8 mouse cellular contexts compared by ENCODE assay signal in the genomic region with DNA sequence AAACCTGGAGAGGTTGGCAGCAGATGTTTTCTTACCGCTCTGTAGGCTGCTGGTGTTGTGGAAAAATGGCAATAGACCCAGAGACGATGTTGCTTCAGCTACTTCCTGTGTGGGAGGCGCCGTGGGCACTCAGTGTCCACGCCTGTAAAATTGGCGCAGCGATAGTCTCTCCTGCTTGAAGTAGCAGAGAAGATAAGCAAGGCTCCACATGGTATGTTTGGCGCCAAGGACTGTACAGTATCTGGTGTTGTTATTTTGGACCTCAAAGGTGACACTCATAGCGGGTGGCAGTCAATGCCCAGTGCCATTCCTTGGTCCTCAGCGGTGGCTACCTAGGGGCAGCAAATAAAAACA. TPM values are rescaled to one million over a fixed set of nuclear protein-coding genes. Genes with fewer than 3 reads are reported as not detected.
DNase-seq lines count a peak whose midpoint lies in the region; ATAC-seq and TF ChIP-seq lines count a peak whose summit lies in the region.

No protein-coding gene starts in this region.

- H3K36me3 ChIP-seq in heart, embryonic 13.5 days: no peaks in the 10 kb centered on the region
- H3K36me3 ChIP-seq in limb, embryonic 14.5 days (ENCODE audit: control insufficient read depth, insufficient read depth, low read length): no peaks in the 10 kb centered on the region
- H3K36me3 ChIP-seq in neural tube, embryonic 12.5 days: no peaks in the 10 kb centered on the region

- H3K4me2 ChIP-seq in heart, embryonic 13.5 days: peak overlapping the region; percentile 62
- H3K4me2 ChIP-seq in limb, embryonic 14.5 days (replicated peaks; ENCODE audit: low read depth, low read length, severe bottlenecking): peak overlapping the region; percentile 31
- H3K4me2 ChIP-seq in neural tube, embryonic 12.5 days (replicated peaks): peak overlapping the region; percentile 43

- H3K9ac ChIP-seq in heart, embryonic 13.5 days: peak overlapping the region; percentile 47
- no peak overlapping the region for H3K9ac ChIP-seq in limb, embryonic 14.5 days (ENCODE audit: low read depth, low read length, severe bottlenecking)
- no peak overlapping the region for H3K9ac ChIP-seq in neural tube, embryonic 12.5 days

- H3K27me3 ChIP-seq in heart, embryonic 13.5 days (replicated peaks): peaks cover 40% of the 10 kb centered on the region
- peaks cover 25% of the 10 kb centered on the region for H3K27me3 ChIP-seq in limb, embryonic 14.5 days (ENCODE audit: control insufficient read depth, insufficient read depth, low read length)
- peaks cover 8% of the 10 kb centered on the region; the same call in 1 of the 2 replicates for H3K27me3 ChIP-seq in neural tube, embryonic 12.5 days (replicated peaks)

- peak overlapping the region; percentile 59 for H3K27ac ChIP-seq in heart, embryonic 13.5 days (replicated peaks)
- no peak overlapping the region for H3K27ac ChIP-seq in limb, embryonic 14.5 days (replicated peaks; ENCODE audit: low read depth, low read length)
- H3K27ac ChIP-seq in neural tube, embryonic 12.5 days: no peak overlapping the region

- no peak for TF ChIP-seq POLR2A in limb, embryonic 14.5 days (IDR thresholded peaks at IDR 0.05; ENCODE audit: borderline replicate concordance, extremely low read depth, insufficient read depth, insufficient read length)

- no peaks in the 10 kb centered on the region for H3K9me3 ChIP-seq in heart, embryonic 13.5 days
- no peaks in the 10 kb centered on the region for H3K9me3 ChIP-seq in limb, embryonic 14.5 days (ENCODE audit: control insufficient read depth, low read length)
- no peaks in the 10 kb centered on the region for H3K9me3 ChIP-seq in neural tube, embryonic 12.5 days

- H3K4me1 ChIP-seq in heart, embryonic 13.5 days: peaks cover 72% of the 10 kb centered on the region
- H3K4me1 ChIP-seq in limb, embryonic 14.5 days (ENCODE audit: control insufficient read depth, insufficient read depth, low read length): peaks cover 29% of the 10 kb centered on the region
- H3K4me1 ChIP-seq in neural tube, embryonic 12.5 days: peaks cover 37% of the 10 kb centered on the region

- H3K4me3 ChIP-seq in heart, embryonic 13.5 days: peak overlapping the region; percentile 31
- no peak overlapping the region for H3K4me3 ChIP-seq in limb, embryonic 14.5 days (replicated peaks; ENCODE audit: low read length)
- H3K4me3 ChIP-seq in neural tube, embryonic 12.5 days: no peak overlapping the region

- DNase-seq in c-Kit-positive CD71-positive TER-119-positive erythroid progenitor cells, embryonic 14.5 days (ENCODE audit: low spot score): peak; percentile 6
- DNase-seq in limb, embryonic 14.5 days (ENCODE audit: low spot score): no peak
- no peak for DNase-seq in left cerebral cortex, adult 11 months (ENCODE audit: low spot score)
- no peak for DNase-seq in layer of hippocampus, adult 11-12 months (ENCODE audit: low spot score)
- DNase-seq in thymus, postnatal 25 days: no peak

- peak; percentile 81 for ATAC-seq in CD4-positive, CD25-positive, alpha-beta regulatory T cell, adult 4 months
- no peak for ATAC-seq in heart, embryonic 13.5 days (ENCODE audit: extremely low read depth, insufficient number of reproducible peaks, low FRiP score, low TSS enrichment)
- ATAC-seq in limb, embryonic 14.5 days (ENCODE audit: low FRiP score, low read depth): no peak
- no peak for ATAC-seq in neural tube, embryonic 12.5 days (ENCODE audit: low FRiP score, low read depth)

- 3% methylated on average over 10 of the region's 10 CpGs for WGBS in heart, embryonic 13.5 days
- 10% methylated on average over 10 of the region's 10 CpGs for WGBS in limb, embryonic 14.5 days
- 11% methylated on average over 10 of the region's 10 CpGs for WGBS in neural tube, embryonic 12.5 days

RNA-seq across cellular contexts. Expression of gene Aldh1b1, which starts 34.7 kb away (rescaled TPM):
- polyA plus RNA-seq in CD4-positive, CD25-positive, alpha-beta regulatory T cell, adult 4 months (2017; shearing (Covaris generic)): 10 to 100 TPM in 1 of 2 experiments, 1 to 10 TPM in 1; 4.3 to 10.2 TPM
- 121 and 130 TPM in 2 replicates for polyA plus RNA-seq in heart, embryonic 13.5 days (2015; fragmentation: Nextera tagmentation; extraction: Ambion mirVana)
- 1.3 and 3.1 TPM in 2 replicates for polyA plus RNA-seq in limb, embryonic 14.5 days (2012; rRNA removed)
- polyA plus RNA-seq in limb, embryonic 14.5 days (2014; fragmentation: Nextera tagmentation; extraction: Ambion mirVana): 0.83 and 1.0 TPM in 2 replicates
- polyA plus RNA-seq in neural tube, embryonic 12.5 days (2016; fragmentation: Nextera tagmentation; extraction: Ambion mirVana): 11.0 and 11.4 TPM in 2 replicates
